Mouse (Mus musculus): Measurements from ENCODE around the gene Igf2bp2.

DNA sequence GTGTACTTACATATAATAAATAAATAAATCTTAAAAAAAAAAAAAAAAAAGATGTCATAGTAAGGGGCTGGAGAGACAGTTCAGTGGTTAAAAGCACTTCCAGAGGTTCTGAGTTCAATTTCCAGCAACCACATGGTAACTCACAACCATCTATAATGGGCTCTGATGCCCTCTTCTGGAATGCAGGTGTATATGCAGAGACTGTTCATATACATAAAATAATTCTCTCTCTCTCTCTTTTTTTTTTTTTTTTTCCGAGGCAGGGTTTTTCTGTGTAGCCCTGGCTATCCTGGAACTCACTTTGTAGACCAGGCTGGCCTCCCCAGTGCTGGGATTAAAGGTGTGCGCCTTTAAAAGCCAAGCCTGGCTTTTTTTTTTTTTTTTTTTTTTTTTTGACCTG, 34.5 kb downstream of the Igf2bp2 start:
- TF ChIP-seq CTCF (IDR thresholded peaks at IDR 0.05; ENCODE audit: insufficient read depth, low read depth, low read length) (no peak), POLR2A (IDR thresholded peaks at IDR 0.05; ENCODE audit: insufficient read depth, low read depth, low read length) (no peak)

Measured in olfactory bulb, adult 2 months (tissue).